Mouse (Mus musculus) CH12.LX (cell line): ENCODE results near the gene Ccdc85b. TPM values are rescaled to one million over a fixed set of nuclear protein-coding genes. Genes with fewer than 3 reads are reported as not detected.

ENCODE experiments used
- DNase-seq: peaks from one replicate; pipeline ENCODE4 v3.0.0-alpha.2; 2013; ENCODE audit errors: extremely low read depth
- H3K27ac ChIP-seq: 2 replicates; pipeline ENCODE4 v1.5.1; 2012; ENCODE audit warnings: low read depth, mild to moderate bottlenecking, control low read depth, moderate library complexity; ENCODE audit not compliant: insufficient read depth
- H3K27me3 ChIP-seq: replicated peaks from 2 replicates; pipeline ENCODE3; 2012; ENCODE audit warnings: inconsistent platforms
- H3K36me3 ChIP-seq, 2 experiments: replicated peaks in 1 of 2; 2 replicates each; pipeline versions ENCODE3 to v1.6.1; 2012; ENCODE audit warnings: inconsistent platforms in 1 of 2, low read length in 1 of 2, mild to moderate bottlenecking in 1 of 2, mixed read lengths in 1 of 2, moderate library complexity in 1 of 2; ENCODE audit not compliant: control insufficient read depth in 1 of 2, insufficient read depth in 1 of 2
- H3K4me1 ChIP-seq, 2 experiments: 2 replicates each; pipeline ENCODE4 v1.6.1; 2012; ENCODE audit warnings: inconsistent platforms in 1 of 2, moderate library complexity in 1 of 2; ENCODE audit not compliant: insufficient read depth in 2 of 2, control insufficient read depth in 1 of 2
- H3K4me2 ChIP-seq: 2 replicates; pipeline ENCODE4 v1.6.1; 2012; ENCODE audit warnings: low read depth, mild to moderate bottlenecking, control low read depth; ENCODE audit not compliant: poor library complexity, insufficient read depth, severe bottlenecking
- H3K4me3 ChIP-seq, 3 experiments: fragments of 150-350 bp in 1 of 3; sonication (generic) in 1 of 3; replicated peaks in 1 of 3; 2 replicates each; pipeline versions ENCODE3 to v1.5.1; 2011 to 2012; ENCODE audit warnings: low read depth in 2 of 3, low read length in 2 of 3, mild to moderate bottlenecking in 2 of 3, moderate library complexity in 2 of 3, control low read depth in 1 of 3, improper control_type of control experiment in 1 of 3, inconsistent platforms in 1 of 3, mixed read lengths in 1 of 3; ENCODE audit not compliant: poor library complexity in 1 of 3
- H3K79me2 ChIP-seq: replicated peaks from 2 replicates; pipeline ENCODE4 v1.6.1; 2012; ENCODE audit warnings: mild to moderate bottlenecking, moderate library complexity; ENCODE audit not compliant: control insufficient read depth, poor library complexity, insufficient read depth, severe bottlenecking; ENCODE audit errors: extremely low read depth
- H3K9ac ChIP-seq: 2 replicates; pipeline ENCODE4 v1.6.1; 2012; ENCODE audit warnings: low read depth, mild to moderate bottlenecking, control low read depth, moderate library complexity; ENCODE audit not compliant: insufficient read depth
- H3K9me3 ChIP-seq: replicated peaks from 2 replicates; pipeline ENCODE3; 2012; ENCODE audit warnings: low read length, inconsistent platforms, mixed read lengths
- CHD2 ChIP-seq: IDR thresholded peaks from 2 replicates; pipeline ENCODE4 v1.6.1; 2011; ENCODE audit warnings: low read length, improper control_type of control experiment
- E2F4 ChIP-seq: IDR thresholded peaks from 2 replicates; pipeline ENCODE4 v1.6.1; 2011; ENCODE audit warnings: low read depth, low read length, improper control_type of control experiment; ENCODE audit not compliant: insufficient replicate concordance
- ELF1 ChIP-seq: IDR thresholded peaks from 2 replicates; pipeline ENCODE4 v1.6.1; 2014; ENCODE audit warnings: low read depth, mild to moderate bottlenecking, inconsistent platforms, low read length, improper control_type of control experiment
- ETS1 ChIP-seq: conservative IDR thresholded peaks from 2 replicates; pipeline ENCODE4 v1.6.1; 2012; ENCODE audit warnings: low read depth, mild to moderate bottlenecking, inconsistent platforms, low read length, improper control_type of control experiment, moderate library complexity
- GABPA ChIP-seq: IDR thresholded peaks from 2 replicates; pipeline ENCODE4 v1.6.1; 2012; ENCODE audit warnings: low read depth, low read length, improper control_type of control experiment, inconsistent platforms; ENCODE audit not compliant: insufficient replicate concordance
- JUN ChIP-seq: IDR thresholded peaks from 2 replicates; pipeline ENCODE4 v1.6.1; 2011; ENCODE audit warnings: low read depth, mild to moderate bottlenecking, low read length, improper control_type of control experiment, moderate library complexity; ENCODE audit not compliant: insufficient read depth
- MAX ChIP-seq: IDR thresholded peaks from 2 replicates; pipeline ENCODE4 v1.6.1; 2011; ENCODE audit warnings: low read length, improper control_type of control experiment
- MAZ ChIP-seq: IDR thresholded peaks from 2 replicates; pipeline ENCODE4 v1.6.1; 2012; ENCODE audit warnings: low read depth, mild to moderate bottlenecking, inconsistent platforms, low read length, improper control_type of control experiment, moderate library complexity
- MYC ChIP-seq: IDR thresholded peaks from 2 replicates; pipeline ENCODE4 v1.6.1; 2011; ENCODE audit warnings: low read depth, mild to moderate bottlenecking, improper control_type of control experiment, low read length
- NRF1 ChIP-seq: IDR thresholded peaks from 2 replicates; pipeline ENCODE4 v1.6.1; 2014; ENCODE audit warnings: low read depth, mild to moderate bottlenecking, inconsistent platforms, low read length, improper control_type of control experiment, moderate library complexity
- PAX5 ChIP-seq: IDR thresholded peaks from 2 replicates; pipeline ENCODE4 v1.6.1; 2012; ENCODE audit warnings: low read length, inconsistent platforms, mixed read lengths
- POLR2A ChIP-seq: IDR thresholded peaks from 2 replicates; pipeline ENCODE4 v1.6.1; 2011; ENCODE audit warnings: low read depth, mild to moderate bottlenecking, improper control_type of control experiment, low read length
- RAD21 ChIP-seq: IDR thresholded peaks from 2 replicates; pipeline ENCODE4 v1.6.1; 2011; ENCODE audit warnings: low read depth, mild to moderate bottlenecking, low read length, improper control_type of control experiment, moderate library complexity
- RCOR1 ChIP-seq: conservative IDR thresholded peaks from 2 replicates; pipeline ENCODE4 v1.6.1; 2012; ENCODE audit warnings: low read depth, mild to moderate bottlenecking, inconsistent platforms, low read length, improper control_type of control experiment
- SIN3A ChIP-seq: IDR thresholded peaks from 2 replicates; pipeline ENCODE4 v1.6.1; 2012; ENCODE audit warnings: low read length, improper control_type of control experiment, inconsistent platforms
- SMC3 ChIP-seq: IDR thresholded peaks from 2 replicates; pipeline ENCODE4 v1.6.1; 2011; ENCODE audit warnings: low read depth, low read length, improper control_type of control experiment
- TBP ChIP-seq: conservative IDR thresholded peaks from 2 replicates; pipeline ENCODE4 v1.6.1; 2011; ENCODE audit warnings: low read depth, low read length, improper control_type of control experiment
- TCF12 ChIP-seq: IDR thresholded peaks from 2 replicates; pipeline ENCODE4 v1.6.1; 2014; ENCODE audit warnings: low read depth, mild to moderate bottlenecking, inconsistent platforms, low read length, improper control_type of control experiment
- USF2 ChIP-seq: conservative IDR thresholded peaks from 2 replicates; pipeline ENCODE4 v1.6.1; 2011; ENCODE audit warnings: low read depth, low read length, improper control_type of control experiment
- ZC3H11A ChIP-seq: IDR thresholded peaks from 2 replicates; pipeline ENCODE4 v1.6.1; 2012; ENCODE audit warnings: low read depth, mild to moderate bottlenecking, inconsistent platforms, low read length, improper control_type of control experiment
- ZKSCAN1 ChIP-seq: IDR thresholded peaks from 2 replicates; pipeline ENCODE4 v1.6.1; 2012; ENCODE audit warnings: low read depth, inconsistent platforms, low read length, improper control_type of control experiment, borderline replicate concordance
- dilution Hi-C: fragments of 300-500 bp; cut with MboI; formaldehyde crosslinking; loops from 2 replicates; pipeline ENCODE4 v1.14.3; 2020; ENCODE audit warnings: low sequenced_read_pairs; ENCODE audit not compliant: extremely low pct_unique_long_range_greater_than_20kb, extremely low pct_ligation_motif_present
- in situ Hi-C: fragments of 300-500 bp; cut with MboI; formaldehyde crosslinking; loops from 3 replicates; pipeline ENCODE4 v1.14.3; 2019; ENCODE audit warnings: low sequenced_read_pairs, low pct_ligation_motif_present, low pct_unique_long_range_greater_than_20kb, mixed read lengths
- polyA plus RNA-seq: library from polyadenylated mRNA; unstranded; fragments of >175 nt; gene quantifications from 2 replicates; pipeline ENCODE4 v1.2.1, GENCODE M21; 2012; ENCODE audit warnings: low read depth; ENCODE audit not compliant: insufficient read length
- total RNA-seq, 2 experiments: library from RNA; depleted of rRNA; stranded (reverse); fragments of 300-350 nt in 1 of 2; fragments of >200 nt in 1 of 2; gene quantifications; 2 replicates each; pipeline ENCODE4 v1.2.3; 2012 to 2014

Ccdc85b gene
- total and polyA plus RNA-seq, 3 experiments, result 2.1 to 4.2 (median 4.1) TPM

DNA sequence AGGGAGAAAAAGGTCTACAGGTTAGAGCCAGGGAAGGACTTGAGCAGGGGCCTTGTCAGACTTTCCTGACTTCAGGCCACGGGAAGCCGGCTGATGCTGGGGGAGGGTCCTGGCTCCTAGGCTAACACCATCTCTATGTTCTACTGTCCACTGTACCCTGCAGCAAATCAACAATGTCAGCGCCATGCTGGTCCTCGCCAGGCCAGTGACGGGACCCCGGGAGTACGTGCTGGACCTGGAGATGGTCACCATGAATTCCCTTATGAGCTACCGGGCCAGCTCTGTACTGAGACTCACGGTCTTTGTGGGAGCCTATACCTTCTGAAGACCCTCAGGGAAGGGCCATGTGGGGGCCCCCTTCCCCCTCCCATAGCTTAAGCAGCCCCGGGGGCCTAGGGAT lies 23.7 kb upstream of the Ccdc85b start:
- Histone ChIP-seq H3K4me2 (no peak overlapping the region), H3K27me3 (no peaks in the 10 kb centered on the region), H3K27ac (no peak overlapping the region), H3K79me2 (no peaks in the 10 kb centered on the region), H3K9me3 (no peaks in the 10 kb centered on the region), H3K9ac (no peak overlapping the region), H3K36me3 (peaks cover 29 to 53% of the 10 kb centered on the region in 2 experiments), H3K4me3 (no peak overlapping the region), H3K4me1 (peaks cover 0 to 5% of the 10 kb centered on the region in 2 experiments; a peak in 2 of 4 replicates)
- no peak for DNase-seq
- in situ Hi-C loops (no loop called here), dilution Hi-C loops (no loop called here)
- TF ChIP-seq SMC3 (no peak), ZKSCAN1 (no peak), TCF12 (no peak), CHD2 (no peak), USF2 (no peak)

- in situ Hi-C loops, result no loop called here
- Histone ChIP-seq H3K9ac (no peak overlapping the region), H3K79me2 (no peaks in the 10 kb centered on the region), H3K9me3 (no peaks in the 10 kb centered on the region), H3K27me3 (no peaks in the 10 kb centered on the region), H3K4me3 (no peak overlapping the region), H3K36me3 (peaks cover 19 to 39% of the 10 kb centered on the region in 2 experiments), H3K4me2 (no peak overlapping the region), H3K27ac (no peak overlapping the region), H3K4me1 (no peaks in the 10 kb centered on the region)
- no peak for DNase-seq
- no peak for TF ChIP-seq USF2
- no peak for TF ChIP-seq CHD2
- TF ChIP-seq RCOR1, result no peak
- TF ChIP-seq PAX5, result no peak
- TF ChIP-seq ETS1, result no peak
- no peak for TF ChIP-seq MYC
- TF ChIP-seq MAX, result no peak
- TF ChIP-seq ELF1, result no peak
- no peak for TF ChIP-seq JUN
- TF ChIP-seq NRF1, result no peak
- dilution Hi-C loops, result no loop called here
Observed at GRCm38 (mm10) chr19:5480016-5480415, 22.3 kb upstream of the Ccdc85b start.

DNA sequence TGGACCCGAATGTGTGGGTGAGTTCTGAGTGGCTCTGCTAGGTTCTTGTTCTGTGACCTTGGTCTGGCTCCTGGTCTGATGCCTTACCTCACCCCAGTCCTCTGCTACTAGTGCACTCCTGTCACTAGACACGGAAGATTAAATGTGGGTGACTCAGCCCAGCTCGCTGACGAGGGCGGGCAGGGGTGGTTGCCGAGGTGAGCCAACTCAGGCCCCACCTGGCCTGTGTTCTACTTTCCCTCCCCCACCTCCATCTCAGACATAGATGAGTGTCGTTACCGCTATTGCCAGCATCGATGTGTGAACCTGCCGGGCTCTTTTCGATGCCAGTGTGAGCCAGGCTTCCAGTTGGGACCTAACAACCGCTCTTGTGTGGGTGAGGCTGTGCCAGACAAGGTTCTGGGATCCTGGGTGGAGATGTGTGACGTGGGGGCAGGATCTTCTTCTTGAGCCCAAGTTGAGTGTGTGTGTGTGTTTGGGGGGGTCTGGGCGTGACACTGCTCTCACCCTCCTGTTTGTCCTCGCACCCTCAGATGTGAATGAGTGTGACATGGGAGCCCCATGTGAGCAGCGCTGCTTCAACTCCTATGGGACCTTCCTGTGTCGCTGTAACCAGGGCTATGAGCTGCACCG lies 20.1 kb upstream of the Ccdc85b start:
- H3K36me3 ChIP-seq, result peaks cover 0 to 17% of the 10 kb centered on the region in 2 experiments

More for the DNA sequence above, 20.1 kb upstream of the Ccdc85b start:
- H3K9me3 ChIP-seq, result no peaks in the 10 kb centered on the region
- H3K4me3 ChIP-seq, result no peak overlapping the region
- in situ Hi-C loops, result no loop called here
- no peaks in the 10 kb centered on the region for H3K79me2 ChIP-seq
- no peak for DNase-seq
- H3K4me1 ChIP-seq, result no peaks in the 10 kb centered on the region
- TF ChIP-seq RAD21, result no peak
- no peak for TF ChIP-seq MAZ
- no peak for TF ChIP-seq MAX
- TF ChIP-seq CHD2, result no peak
- TF ChIP-seq E2F4, result no peak
- TF ChIP-seq TBP, result no peak
- TF ChIP-seq SIN3A, result no peak
- TF ChIP-seq ZC3H11A, result no peak
- no peak for TF ChIP-seq NRF1
- no peak for TF ChIP-seq POLR2A
- no peak for TF ChIP-seq GABPA
- no peaks in the 10 kb centered on the region for H3K27me3 ChIP-seq
- no peak overlapping the region for H3K4me2 ChIP-seq
- dilution Hi-C loops, result no loop called here
- H3K27ac ChIP-seq, result no peak overlapping the region
- H3K9ac ChIP-seq, result no peak overlapping the region
